Mouse (Mus musculus): ENCODE data around the gene Npb. TPM values are rescaled to one million over a fixed set of nuclear protein-coding genes. Genes with fewer than 3 reads are reported as not detected.

Gene Npb
- total and polyA plus RNA-seq, 3 experiments, result 0.27 to 1.7 TPM; not detected in 1

DNA sequence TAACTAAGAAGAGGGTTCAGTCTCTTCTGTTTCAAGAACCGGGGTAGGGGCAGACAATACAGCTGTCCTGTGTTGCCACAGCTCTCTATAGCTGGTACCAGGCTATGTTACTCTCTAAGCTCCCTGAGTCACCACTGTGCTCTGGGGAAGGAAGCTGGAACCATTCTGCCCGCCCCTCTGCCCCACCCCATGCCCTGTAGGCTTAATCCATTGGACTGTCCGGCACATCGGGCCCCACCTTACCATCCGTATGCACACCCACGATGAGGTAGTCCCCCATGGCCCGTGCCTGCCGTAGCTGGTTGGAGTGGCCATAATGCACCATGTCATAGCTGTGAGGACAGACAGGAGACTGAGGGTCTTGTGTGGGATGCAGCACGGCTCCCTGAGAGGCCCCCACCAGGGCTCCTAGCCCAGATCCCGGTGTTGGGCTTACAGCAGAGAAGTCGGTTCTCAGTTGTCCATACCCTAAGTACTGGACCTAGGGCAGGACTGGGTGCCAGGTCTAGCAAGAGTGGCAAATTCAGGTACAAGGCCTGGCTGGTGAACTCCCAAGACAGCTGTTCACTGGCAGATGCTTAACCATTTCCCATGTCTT is 7.4 kb downstream of the Npb start:
- no peak for TF ChIP-seq NELFE (IDR thresholded peaks at IDR 0.05; ENCODE audit: low read depth, low read length)
- TF ChIP-seq MAX (IDR thresholded peaks at IDR 0.05; ENCODE audit: low read length), result no peak
- TF ChIP-seq TCF12 (IDR thresholded peaks at IDR 0.05; ENCODE audit: low read depth, low read length), result no peak
- no peak for TF ChIP-seq MAZ (IDR thresholded peaks at IDR 0.05; ENCODE audit: low read depth, low read length)
- TF ChIP-seq HCFC1 (IDR thresholded peaks at IDR 0.05; ENCODE audit: low read depth, low read length), result no peak
- TF ChIP-seq CTCF (IDR thresholded peaks at IDR 0.05 in 2 of 3, conservative IDR thresholded peaks at IDR 0.05 in 1 of 3; ENCODE audit: control insufficient read depth in 1 of 3, insufficient read depth in 1 of 3, low read depth in 2 of 3, low read length in 3 of 3, poor library complexity in 1 of 3, severe bottlenecking in 1 of 3), result no peak
- TF ChIP-seq MYC (IDR thresholded peaks at IDR 0.05; ENCODE audit: low read depth, low read length), result no peak
- no peak for TF ChIP-seq UBTF (IDR thresholded peaks at IDR 0.05; ENCODE audit: borderline replicate concordance, insufficient read depth, low read depth, low read length)
- no peak for TF ChIP-seq EP300 (IDR thresholded peaks at IDR 0.05; ENCODE audit: low read depth in 1 of 2, low read length in 2 of 2)
- TF ChIP-seq RCOR1 (IDR thresholded peaks at IDR 0.05; ENCODE audit: low read depth, low read length), result no peak
- no peak for TF ChIP-seq NRF1 (IDR thresholded peaks at IDR 0.05; ENCODE audit: insufficient read depth, low read depth, low read length, poor library complexity, severe bottlenecking)
- TF ChIP-seq ZMIZ1 (IDR thresholded peaks at IDR 0.05; ENCODE audit: low read depth, low read length), result no peak
- no peak for TF ChIP-seq POLR2AphosphoS2 (IDR thresholded peaks at IDR 0.05; ENCODE audit: low read length)
- TF ChIP-seq MYB (IDR thresholded peaks at IDR 0.05; ENCODE audit: low read depth, low read length), result no peak
- TF ChIP-seq SIN3A (IDR thresholded peaks at IDR 0.05; ENCODE audit: low read length), result no peak
- TF ChIP-seq TAL1 (IDR thresholded peaks at IDR 0.05; ENCODE audit: low read length), result no peak
- TF ChIP-seq MAFK (IDR thresholded peaks at IDR 0.05; ENCODE audit: borderline replicate concordance, low read depth, low read length), result no peak
- no peak for TF ChIP-seq KAT2A (conservative IDR thresholded peaks at IDR 0.05; ENCODE audit: low read depth, low read length)
- no peak for TF ChIP-seq POLR2AphosphoS5 (IDR thresholded peaks at IDR 0.05; ENCODE audit: borderline replicate concordance, low read depth, low read length)
- no peak for TF ChIP-seq TBP (IDR thresholded peaks at IDR 0.05; ENCODE audit: low read depth, low read length)
- Histone ChIP-seq H3K27ac (ENCODE audit: control insufficient read depth, low read depth, low read length) (no peak overlapping the region), H3K36me3 (ENCODE audit: control insufficient read depth in 1 of 2, insufficient read depth in 2 of 2, low read length in 2 of 2) (peaks cover 4 to 8% of the 10 kb centered on the region in 2 experiments), H3K79me2 (ENCODE audit: control insufficient read depth, insufficient read depth, low read length, poor library complexity) (peaks cover 23% of the 10 kb centered on the region), H3K4me1 (ENCODE audit: control insufficient read depth in 1 of 2, insufficient read depth in 2 of 2, low read length in 2 of 2) (peaks cover 0 to 10% of the 10 kb centered on the region in 2 experiments; a peak in 3 of 4 replicates), H3K9me3 (replicated peaks; ENCODE audit: insufficient read depth, low read length) (no peaks in the 10 kb centered on the region), H3K4me3 (ENCODE audit: control insufficient read depth in 1 of 2, insufficient read depth in 1 of 2, low read depth in 2 of 2, low read length in 2 of 2) (no peak overlapping the region), H3K9ac (ENCODE audit: control insufficient read depth, low read depth, low read length, poor library complexity, severe bottlenecking) (no peak overlapping the region), H3K27me3 (ENCODE audit: control insufficient read depth in 1 of 2, insufficient read depth in 2 of 2, low read length in 2 of 2) (no peaks in the 10 kb centered on the region)
- DNase-seq (ENCODE audit: low read depth, low spot score), result no peak

All from MEL (cell line).